Comparison of ENCODE assay signal across 23 mouse cellular contexts in the genomic region with DNA sequence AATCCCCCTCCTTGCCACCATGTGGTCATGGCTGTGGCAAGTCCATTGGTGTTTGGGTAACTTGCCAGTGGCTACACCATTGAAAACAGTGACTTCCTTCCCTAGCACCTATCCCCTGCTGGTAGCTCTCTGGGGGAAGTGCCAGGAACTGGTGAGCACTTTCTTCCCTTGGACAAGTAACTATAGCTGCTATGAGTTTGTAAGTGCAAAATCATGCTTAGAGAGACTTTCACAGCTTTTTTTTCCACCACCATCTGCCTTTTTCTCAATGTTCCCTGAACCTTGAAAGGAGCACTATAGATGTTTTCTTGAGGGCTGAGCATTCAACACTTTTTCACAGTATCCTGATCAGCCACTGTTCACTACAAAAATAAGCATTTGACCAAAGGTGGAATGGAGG. TPM values are rescaled to one million over a fixed set of nuclear protein-coding genes. Genes with fewer than 3 reads are reported as not detected.
DNase-seq lines count a peak whose midpoint lies in the region; ATAC-seq and TF ChIP-seq lines count a peak whose summit lies in the region.
"Had no signal": no experiment of that assay in that cellular context is flagged by ENCODE, and none has a peak within 500 bp of the region (broad histone marks: within the 10 kb centered on the region; RNA-seq: fewer than 3 reads in every experiment).

No protein-coding gene starts in this region.

- H3K36me3 ChIP-seq in forebrain, embryonic 14.5 days (ENCODE audit: control insufficient read depth, insufficient read depth, low read length) = no peaks in the 10 kb centered on the region
- no peaks in the 10 kb centered on the region for H3K36me3 ChIP-seq in forebrain, embryonic 12.5 days (replicated peaks)
- H3K36me3 ChIP-seq: embryonic facial prominence, embryonic 15.5 days; hindbrain, embryonic 15.5 days had no signal

- TF ChIP-seq POLR2A in brain, embryonic 14.5 days (IDR thresholded peaks at IDR 0.05; ENCODE audit: borderline replicate concordance, extremely low read depth, insufficient read depth, insufficient read length, poor library complexity, severe bottlenecking) = no peak

- H3K4me2 ChIP-seq in forebrain, embryonic 14.5 days (ENCODE audit: low read length) = no peak overlapping the region
- no peak overlapping the region for H3K4me2 ChIP-seq in forebrain, embryonic 12.5 days
- H3K4me2 ChIP-seq: embryonic facial prominence, embryonic 15.5 days; heart, embryonic 13.5 days; hindbrain, embryonic 15.5 days had no signal

- no peak overlapping the region for H3K27ac ChIP-seq in forebrain, embryonic 14.5 days (ENCODE audit: low read depth, low read length)
- H3K27ac ChIP-seq in forebrain, embryonic 12.5 days = no peak overlapping the region
- H3K27ac ChIP-seq in left cerebral cortex, adult 2 months = peak overlapping the region; percentile 13; the same call in 1 of the 2 replicates
- H3K27ac ChIP-seq: embryonic facial prominence, embryonic 15.5 days; forebrain, embryonic 10.5 days; heart, embryonic 13.5 days; hindbrain, embryonic 15.5 days had no signal

- H3K4me3 ChIP-seq in forebrain, embryonic 14.5 days (ENCODE audit: low read depth, low read length) = no peak overlapping the region
- no peak overlapping the region for H3K4me3 ChIP-seq in forebrain, embryonic 12.5 days (replicated peaks)
- H3K4me3 ChIP-seq in left cerebral cortex, adult 2 months = no peak overlapping the region
- H3K4me3 ChIP-seq: embryonic facial prominence, embryonic 15.5 days; erythroblast, embryonic 14.5 days; forebrain, embryonic 10.5 days; heart, embryonic 13.5 days; hindbrain, embryonic 15.5 days had no signal

- H3K9ac ChIP-seq in forebrain, embryonic 14.5 days (ENCODE audit: low read length) = no peak overlapping the region
- H3K9ac ChIP-seq in forebrain, embryonic 12.5 days = no peak overlapping the region
- H3K9ac ChIP-seq: embryonic facial prominence, embryonic 15.5 days; heart, embryonic 13.5 days; hindbrain, embryonic 15.5 days had no signal

- no peaks in the 10 kb centered on the region for H3K9me3 ChIP-seq in forebrain, embryonic 14.5 days (replicated peaks; ENCODE audit: control insufficient read depth, low read length)
- no peaks in the 10 kb centered on the region for H3K9me3 ChIP-seq in forebrain, embryonic 12.5 days
- H3K9me3 ChIP-seq: embryonic facial prominence, embryonic 15.5 days; forebrain, embryonic 10.5 days; heart, embryonic 13.5 days; hindbrain, embryonic 15.5 days had no signal

- TF ChIP-seq CTCF in left cerebral cortex, adult 2 months (IDR thresholded peaks at IDR 0.05) = no peak; the same call in 1 of the 2 replicates
- TF ChIP-seq CTCF in brain, embryonic 14.5 days (IDR thresholded peaks at IDR 0.05; ENCODE audit: borderline replicate concordance, extremely low read depth, insufficient read depth, insufficient read length) = no peak

- intact Hi-C loops in left cerebral cortex, adult 2 months (cut with DNase I) = no loop called here

- H3K4me1 ChIP-seq in forebrain, embryonic 14.5 days (ENCODE audit: control insufficient read depth, insufficient read depth, low read length) = no peaks in the 10 kb centered on the region
- no peaks in the 10 kb centered on the region for H3K4me1 ChIP-seq in forebrain, embryonic 12.5 days
- H3K4me1 ChIP-seq: embryonic facial prominence, embryonic 15.5 days; forebrain, embryonic 10.5 days; heart, embryonic 13.5 days; hindbrain, embryonic 15.5 days had no signal

- no peak for ATAC-seq in forebrain, embryonic 14.5 days
- ATAC-seq in forebrain, embryonic 12.5 days (ENCODE audit: low FRiP score) = no peak
- peak; percentile 31; the same call in 1 of the 2 replicates for ATAC-seq in megakaryocyte progenitor cell, adult 5-6 weeks (replicated peaks; ENCODE audit: poor library complexity)
- ATAC-seq: intestine, postnatal 0 days had no signal

- no peaks in the 10 kb centered on the region for H3K27me3 ChIP-seq in forebrain, embryonic 14.5 days (replicated peaks; ENCODE audit: control insufficient read depth, insufficient read depth, low read length)
- no peaks in the 10 kb centered on the region for H3K27me3 ChIP-seq in forebrain, embryonic 12.5 days
- H3K27me3 ChIP-seq: embryonic facial prominence, embryonic 15.5 days; heart, embryonic 13.5 days; hindbrain, embryonic 15.5 days had no signal

- peak; percentile 7 for DNase-seq in forebrain, embryonic 14.5 days (ENCODE audit: low spot score)
- DNase-seq in left cerebral cortex, adult 2 months (ENCODE audit: extremely low spot score in 1 of 2, low spot score in 2 of 2) = no peak
- DNase-seq in left cerebral cortex, adult 8-10 months (ENCODE audit: low spot score in 2 of 2) = no peak
- DNase-seq in brain, embryonic 14.5 days (ENCODE audit: low read depth) = peak; percentile 17
- no peak for DNase-seq in urinary bladder, adult 18-20 months (ENCODE audit: low spot score in 2 of 2)
- no peak for DNase-seq in layer of hippocampus, adult 8-10 months (ENCODE audit: low spot score in 2 of 2)
- DNase-seq: adrenal gland, adult 2 months; adrenal gland, postnatal 25 days; cerebellum, adult 11 months; cerebellum, adult 8-10 months; cerebellum, postnatal 14 days; gastrocnemius, postnatal 14 days; heart, adult 11 months; heart, postnatal 36 days; kidney, adult 8-10 months had no signal

RNA-seq across cellular contexts. Expression of gene Nr2c2, which starts 33.4 kb away (rescaled TPM):
- 16.1 and 18.7 TPM in 2 replicates for polyA plus RNA-seq in forebrain, embryonic 14.5 days (2014; fragmentation: Nextera tagmentation; extraction: Ambion mirVana)
- polyA plus RNA-seq in forebrain, embryonic 12.5 days (2016; fragmentation: Nextera tagmentation; extraction: Ambion mirVana) = 24.0 and 36.0 TPM in 2 replicates
- 100 to 1,000 TPM in 1 of 2 experiments, 10 to 100 TPM in 1; 98.6 to 107 TPM for total RNA-seq in left cerebral cortex, adult 2 months (2021)
- 100 to 1,000 TPM in 2 of 4 experiments, 10 to 100 TPM in 2; 95.4 to 112 (median 101) TPM for total RNA-seq in left cerebral cortex, adult 8-10 months (2022)
- 38.3 and 44.6 TPM in 2 replicates for polyA plus RNA-seq in brain, embryonic 14.5 days (2012; rRNA removed)
- total RNA-seq in megakaryocyte progenitor cell, adult 5-6 weeks (2015) = 40.3 and 47.7 TPM in 2 replicates
- total RNA-seq in megakaryocyte progenitor cell, adult 5-6 weeks (2017) = 40.0 and 48.5 TPM in 2 replicates
- 10 to 100 TPM; 83.3 to 91.6 (median 89.0) TPM for total RNA-seq in layer of hippocampus, adult 8-10 months (2022)

RNA-seq across cellular contexts. Expression of gene Mrps25, which starts 59.3 kb away (rescaled TPM):
- 56.4 and 61.1 TPM in 2 replicates for polyA plus RNA-seq in forebrain, embryonic 14.5 days (2014; fragmentation: Nextera tagmentation; extraction: Ambion mirVana)
- polyA plus RNA-seq in forebrain, embryonic 12.5 days (2016; fragmentation: Nextera tagmentation; extraction: Ambion mirVana) = 73.0 and 73.5 TPM in 2 replicates
- total RNA-seq in left cerebral cortex, adult 2 months (2021) = 10 to 100 TPM; 51.5 to 58.5 TPM
- 10 to 100 TPM; 44.6 to 59.2 (median 48.9) TPM for total RNA-seq in left cerebral cortex, adult 8-10 months (2022)
- polyA plus RNA-seq in brain, embryonic 14.5 days (2012; rRNA removed) = 32.1 and 34.9 TPM in 2 replicates
- total RNA-seq in megakaryocyte progenitor cell, adult 5-6 weeks (2015) = 57.4 and 63.5 TPM in 2 replicates
- 60.5 and 70.8 TPM in 2 replicates for total RNA-seq in megakaryocyte progenitor cell, adult 5-6 weeks (2017)
- total RNA-seq in layer of hippocampus, adult 8-10 months (2022) = 10 to 100 TPM; 39.0 to 53.9 (median 47.7) TPM

Comparison
In these comparisons a context has a peak if more than half of its experiments do, and no peak if none do; other contexts are left out.
1. DNase-seq: peak in forebrain, embryonic 14.5 days (single experiment) and brain, embryonic 14.5 days (single experiment); none in left cerebral cortex, adult 2 months (0 of 2), left cerebral cortex, adult 8-10 months (0 of 2), urinary bladder, adult 18-20 months (0 of 2) and layer of hippocampus, adult 8-10 months (0 of 2).